Mouse (Mus musculus): ENCODE measurements at regions not wholly inside any gene's neighbourhood (a gene's known extent, or its start where the extent isn't known, plus 50 kb on each side); places are given as distances from the start of the nearest gene placed in this dataset.

DNA sequence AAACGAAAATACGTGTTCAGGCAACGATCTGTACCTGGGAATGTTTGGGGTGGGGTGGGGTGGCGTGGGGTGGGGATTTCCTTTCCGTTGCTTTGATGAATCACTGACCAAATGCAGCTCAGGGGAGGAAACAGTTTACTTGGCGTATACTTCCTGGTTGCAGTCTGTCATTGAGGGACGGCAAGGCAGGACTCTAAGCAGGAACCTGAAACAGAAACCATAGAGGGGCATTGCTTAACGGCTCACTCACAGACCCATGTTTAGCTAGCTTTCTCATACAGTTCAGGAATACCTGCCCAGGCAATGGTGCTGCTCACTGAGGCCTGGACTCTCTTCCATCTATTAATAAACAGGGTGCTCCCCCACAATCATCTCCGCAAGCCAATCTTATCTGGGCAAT, 55.1 kb upstream of the Smox start:
- Histone ChIP-seq H3K27ac (ENCODE audit: low read depth, low read length) (no peak overlapping the region), H3K4me3 (ENCODE audit: low read length) (no peak overlapping the region), H3K9me3 (ENCODE audit: control insufficient read depth, low read length) (no peaks in the 10 kb centered on the region), H3K9ac (ENCODE audit: low read depth, low read length) (no peak overlapping the region), H3K4me2 (ENCODE audit: low read length) (no peak overlapping the region), H3K36me3 (ENCODE audit: control insufficient read depth, insufficient read depth, low read length) (no peaks in the 10 kb centered on the region), H3K4me1 (ENCODE audit: control insufficient read depth, insufficient read depth, low read depth, low read length) (no peaks in the 10 kb centered on the region), H3K27me3 (replicated peaks; ENCODE audit: control insufficient read depth, insufficient read depth, low read length) (no peaks in the 10 kb centered on the region)
- WGBS: 88% methylated on average over 9 of the region's 9 CpGs
- ATAC-seq: no peak

DNA sequence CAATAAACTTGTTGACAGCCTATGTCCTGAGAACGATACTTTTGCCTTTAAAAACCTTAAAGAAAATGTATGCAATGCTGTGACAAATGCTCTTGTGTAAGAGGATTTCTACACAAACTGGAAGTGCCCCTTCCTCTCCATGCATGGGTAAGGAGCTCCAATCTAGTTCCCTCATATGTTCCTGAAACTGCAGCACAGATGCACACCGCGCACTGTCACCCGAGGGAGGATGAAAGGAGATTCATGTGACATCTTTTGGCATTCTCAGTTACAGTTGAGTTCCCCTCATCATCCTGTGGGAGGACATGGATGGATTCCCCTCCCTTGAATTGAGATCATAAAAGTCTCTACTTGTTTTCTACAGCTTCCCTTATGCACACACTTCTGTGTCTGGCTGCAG, 60.8 kb upstream of the Smox start:
- Histone ChIP-seq H3K27me3 (replicated peaks; ENCODE audit: control insufficient read depth, insufficient read depth, low read length) (no peaks in the 10 kb centered on the region), H3K9me3 (ENCODE audit: control insufficient read depth, low read length) (no peaks in the 10 kb centered on the region), H3K9ac (ENCODE audit: low read depth, low read length) (no peak overlapping the region), H3K4me1 (ENCODE audit: control insufficient read depth, insufficient read depth, low read depth, low read length) (no peaks in the 10 kb centered on the region), H3K36me3 (ENCODE audit: control insufficient read depth, insufficient read depth, low read length) (no peaks in the 10 kb centered on the region), H3K4me3 (ENCODE audit: low read length) (no peak overlapping the region), H3K27ac (ENCODE audit: low read depth, low read length) (no peak overlapping the region), H3K4me2 (ENCODE audit: low read length) (no peak overlapping the region)
- no peak for ATAC-seq
- WGBS: 79% methylated on average over 4 of the region's 4 CpGs

- Histone ChIP-seq H3K36me3 (ENCODE audit: control insufficient read depth, insufficient read depth, low read length) (no peaks in the 10 kb centered on the region), H3K9ac (ENCODE audit: low read depth, low read length) (no peak overlapping the region), H3K4me3 (ENCODE audit: low read length) (no peak overlapping the region), H3K27ac (ENCODE audit: low read depth, low read length) (no peak overlapping the region), H3K4me1 (ENCODE audit: control insufficient read depth, insufficient read depth, low read depth, low read length) (no peaks in the 10 kb centered on the region), H3K4me2 (ENCODE audit: low read length) (no peak overlapping the region), H3K9me3 (ENCODE audit: control insufficient read depth, low read length) (no peaks in the 10 kb centered on the region), H3K27me3 (replicated peaks; ENCODE audit: control insufficient read depth, insufficient read depth, low read length) (no peaks in the 10 kb centered on the region)
- 72% methylated on average over 4 of the region's 4 CpGs for WGBS
- ATAC-seq: no peak
These were observed 63.2 kb upstream of the Smox start for GRCm38 (mm10) chr2:131428089-131428488.

DNA sequence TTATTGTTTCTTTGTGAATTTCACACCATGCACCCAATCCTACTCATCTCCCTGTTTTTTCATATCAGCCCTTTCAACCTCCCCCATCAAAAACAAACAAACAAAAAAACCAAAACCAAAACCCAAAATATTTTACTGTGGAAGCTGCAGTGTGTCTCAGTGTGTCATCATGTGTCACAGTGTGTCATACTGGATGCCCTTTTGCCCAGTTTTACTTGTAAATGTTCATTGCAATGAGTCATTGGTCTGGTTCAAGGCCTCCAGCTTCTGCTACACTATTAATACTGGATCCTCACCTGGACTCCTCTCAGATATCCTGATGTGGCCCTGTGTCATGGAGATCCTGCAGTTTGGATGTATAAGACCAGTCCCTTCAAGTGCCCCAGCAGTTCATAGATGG, 64.4 kb upstream of the Smox start:
- Histone ChIP-seq H3K4me2 (ENCODE audit: low read length) (no peak overlapping the region), H3K27ac (ENCODE audit: low read depth, low read length) (no peak overlapping the region), H3K36me3 (ENCODE audit: control insufficient read depth, insufficient read depth, low read length) (no peaks in the 10 kb centered on the region), H3K9me3 (ENCODE audit: control insufficient read depth, low read length) (no peaks in the 10 kb centered on the region), H3K4me1 (ENCODE audit: control insufficient read depth, insufficient read depth, low read depth, low read length) (no peaks in the 10 kb centered on the region), H3K27me3 (replicated peaks; ENCODE audit: control insufficient read depth, insufficient read depth, low read length) (no peaks in the 10 kb centered on the region), H3K4me3 (ENCODE audit: low read length) (no peak overlapping the region), H3K9ac (ENCODE audit: low read depth, low read length) (no peak overlapping the region)
- no peak for ATAC-seq

DNA sequence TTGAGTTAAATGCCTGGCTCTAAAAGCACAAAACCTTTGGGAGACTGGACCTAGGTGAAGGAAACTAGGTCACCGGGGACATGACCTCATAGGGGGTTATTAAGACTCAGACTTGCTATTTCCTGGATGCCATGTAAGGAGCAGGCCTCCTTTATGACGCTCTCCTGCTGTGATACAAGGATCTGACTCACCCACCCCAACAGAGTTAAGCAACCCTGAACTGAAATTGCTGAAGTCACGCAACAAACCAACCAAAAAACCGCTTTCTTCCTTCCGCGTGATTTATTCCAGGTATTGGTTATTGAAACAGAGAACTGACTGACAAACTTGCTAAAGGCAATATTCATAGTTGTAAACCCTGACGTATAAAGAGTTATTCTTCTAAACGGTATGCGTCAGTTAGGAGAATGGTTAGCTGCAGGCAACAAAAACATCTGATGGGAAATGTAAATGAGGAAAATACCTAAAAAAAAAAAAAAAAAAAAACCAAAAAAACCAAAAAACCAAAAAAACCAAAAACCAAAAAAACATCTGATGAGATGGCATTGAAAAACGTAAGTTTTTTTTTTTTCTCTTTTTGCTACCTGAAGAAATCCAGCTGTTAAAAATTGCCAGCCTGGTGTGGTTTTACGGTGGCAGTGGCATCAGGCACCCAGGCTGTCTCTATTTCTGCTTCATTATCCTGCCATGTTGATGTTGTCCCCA, 67.5 kb upstream of the Smox start:
- Histone ChIP-seq H3K27me3 (replicated peaks; ENCODE audit: control insufficient read depth, insufficient read depth, low read length) (no peaks in the 10 kb centered on the region), H3K36me3 (ENCODE audit: control insufficient read depth, insufficient read depth, low read length) (no peaks in the 10 kb centered on the region), H3K4me1 (ENCODE audit: control insufficient read depth, insufficient read depth, low read depth, low read length) (no peaks in the 10 kb centered on the region), H3K4me3 (ENCODE audit: low read length) (no peak overlapping the region), H3K4me2 (ENCODE audit: low read length) (no peak overlapping the region), H3K9ac (ENCODE audit: low read depth, low read length) (no peak overlapping the region), H3K9me3 (ENCODE audit: control insufficient read depth, low read length) (no peaks in the 10 kb centered on the region), H3K27ac (ENCODE audit: low read depth, low read length) (no peak overlapping the region)
- 81% methylated on average over 11 of the region's 11 CpGs for WGBS
- ATAC-seq: no peak

GRCm38 (mm10) chr2:131422907-131423445, 68.3 kb upstream of the Smox start:
- Histone ChIP-seq H3K9me3 (ENCODE audit: control insufficient read depth, low read length) (no peaks in the 10 kb centered on the region), H3K9ac (ENCODE audit: low read depth, low read length) (peak overlapping the region; percentile 71), H3K4me1 (ENCODE audit: control insufficient read depth, insufficient read depth, low read depth, low read length) (no peaks in the 10 kb centered on the region), H3K4me3 (ENCODE audit: low read length) (peak overlapping the region; percentile 60), H3K4me2 (ENCODE audit: low read length) (peak overlapping the region; percentile 87), H3K27ac (ENCODE audit: low read depth, low read length) (peak overlapping the region; percentile 76; the same call in 1 of the 2 replicates), H3K27me3 (replicated peaks; ENCODE audit: control insufficient read depth, insufficient read depth, low read length) (no peaks in the 10 kb centered on the region), H3K36me3 (ENCODE audit: control insufficient read depth, insufficient read depth, low read length) (no peaks in the 10 kb centered on the region)
- ATAC-seq: peak; percentile 95
- 0% methylated on average over 13 of the region's 13 CpGs for WGBS

- no peak for ATAC-seq
- Histone ChIP-seq H3K4me3 (ENCODE audit: low read length) (no peak overlapping the region), H3K27ac (ENCODE audit: low read depth, low read length) (no peak overlapping the region), H3K4me2 (ENCODE audit: low read length) (no peak overlapping the region), H3K4me1 (ENCODE audit: control insufficient read depth, insufficient read depth, low read depth, low read length) (no peaks in the 10 kb centered on the region), H3K27me3 (replicated peaks; ENCODE audit: control insufficient read depth, insufficient read depth, low read length) (no peaks in the 10 kb centered on the region), H3K36me3 (ENCODE audit: control insufficient read depth, insufficient read depth, low read length) (no peaks in the 10 kb centered on the region), H3K9me3 (ENCODE audit: control insufficient read depth, low read length) (no peaks in the 10 kb centered on the region), H3K9ac (ENCODE audit: low read depth, low read length) (no peak overlapping the region)
- WGBS: 75% methylated on average over 7 of the region's 7 CpGs
These were observed 65.4 kb upstream of the Rnf24 start for GRCm38 (mm10) chr2:131418130-131418529.

GRCm38 (mm10) chr2:131417472-131417871, 64.8 kb upstream of the Rnf24 start:
- Histone ChIP-seq H3K27me3 (replicated peaks; ENCODE audit: control insufficient read depth, insufficient read depth, low read length) (no peaks in the 10 kb centered on the region), H3K36me3 (ENCODE audit: control insufficient read depth, insufficient read depth, low read length) (no peaks in the 10 kb centered on the region), H3K9me3 (ENCODE audit: control insufficient read depth, low read length) (no peaks in the 10 kb centered on the region), H3K4me2 (ENCODE audit: low read length) (no peak overlapping the region), H3K9ac (ENCODE audit: low read depth, low read length) (no peak overlapping the region), H3K27ac (ENCODE audit: low read depth, low read length) (no peak overlapping the region), H3K4me3 (ENCODE audit: low read length) (no peak overlapping the region), H3K4me1 (ENCODE audit: control insufficient read depth, insufficient read depth, low read depth, low read length) (no peaks in the 10 kb centered on the region)
- no peak for ATAC-seq
- 89% methylated on average over 2 of the region's 2 CpGs for WGBS

- H3K4me3 ChIP-seq (ENCODE audit: low read length): no peak overlapping the region
- 45% methylated on average over 6 of the region's 6 CpGs for WGBS
These were observed 63.8 kb upstream of the Rnf24 start for GRCm38 (mm10) chr2:131416482-131416881.

More at GRCm38 (mm10) chr2:131416482-131416881, 63.8 kb upstream of the Rnf24 start:
- ATAC-seq: no peak
- Histone ChIP-seq H3K4me2 (ENCODE audit: low read length) (no peak overlapping the region), H3K27me3 (replicated peaks; ENCODE audit: control insufficient read depth, insufficient read depth, low read length) (no peaks in the 10 kb centered on the region), H3K4me1 (ENCODE audit: control insufficient read depth, insufficient read depth, low read depth, low read length) (no peaks in the 10 kb centered on the region), H3K9ac (ENCODE audit: low read depth, low read length) (no peak overlapping the region), H3K9me3 (ENCODE audit: control insufficient read depth, low read length) (no peaks in the 10 kb centered on the region), H3K27ac (ENCODE audit: low read depth, low read length) (no peak overlapping the region), H3K36me3 (ENCODE audit: control insufficient read depth, insufficient read depth, low read length) (no peaks in the 10 kb centered on the region)

All from hindbrain, embryonic 16.5 days (tissue).